Mouse (Mus musculus) cerebellum, adult (tissue): ENCODE results near the gene Rbm45.

Source experiments
- ATAC-seq: cut with Nextera tagmentation; 2 replicates; pipeline ENCODE4 v1.9.2; 2017; ENCODE audit warnings: mild to moderate bottlenecking, moderate library complexity, mixed read lengths; ENCODE audit not compliant: insufficient number of reproducible peaks, low FRiP score, low TSS enrichment

Gene Rbm45

GRCm38 (mm10) chr2:76369821-76370655 lies at the start of gene Rbm45:
TSS of gene Rbm45 (plus strand) at chr2:76369984.
- peak; percentile 93 for ATAC-seq

- no peak for ATAC-seq
Observed at GRCm38 (mm10) chr2:76320336-76320735, 49.4 kb upstream of the Rbm45 start.

DNA sequence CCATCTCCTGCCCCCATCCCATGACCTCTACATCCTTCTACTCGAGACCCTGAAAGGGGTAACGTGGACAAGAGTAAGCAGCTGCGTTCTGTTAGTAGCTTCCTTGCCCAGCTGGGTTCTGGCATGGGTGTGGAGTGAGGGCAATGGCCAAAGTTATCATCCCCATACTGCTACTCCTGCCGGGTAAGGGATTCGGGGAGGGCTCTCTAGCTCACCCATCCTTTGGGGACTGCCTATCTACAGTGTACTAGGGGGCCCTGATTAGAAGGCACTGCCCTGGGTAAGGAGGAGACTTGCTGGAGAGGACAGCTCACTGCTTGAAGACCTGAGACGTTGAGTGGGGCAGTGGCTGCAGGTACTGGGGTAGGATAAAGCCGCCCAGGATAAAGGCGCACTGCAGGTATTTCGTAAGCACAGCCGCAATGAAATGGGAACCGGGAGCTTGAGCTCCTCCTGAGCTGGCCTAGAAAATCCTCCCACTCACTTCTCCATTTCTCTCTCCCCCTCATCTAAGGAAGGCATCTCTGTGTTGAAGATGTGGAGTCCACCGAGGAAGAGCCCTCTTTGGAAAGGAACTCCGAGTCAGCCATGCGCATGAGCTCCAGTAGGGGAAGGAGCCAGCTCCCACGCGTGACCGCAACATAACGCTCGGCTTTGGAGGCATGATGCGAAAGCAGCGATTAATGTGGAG lies 46.5 kb upstream of the Rbm45 start:
- no peak for ATAC-seq

GRCm38 (mm10) chr2:76324463-76324862 lies 45.3 kb upstream of the Rbm45 start:
- ATAC-seq: no peak

GRCm38 (mm10) chr2:76326161-76326560 lies 43.6 kb upstream of the Rbm45 start:
- ATAC-seq: no peak

DNA sequence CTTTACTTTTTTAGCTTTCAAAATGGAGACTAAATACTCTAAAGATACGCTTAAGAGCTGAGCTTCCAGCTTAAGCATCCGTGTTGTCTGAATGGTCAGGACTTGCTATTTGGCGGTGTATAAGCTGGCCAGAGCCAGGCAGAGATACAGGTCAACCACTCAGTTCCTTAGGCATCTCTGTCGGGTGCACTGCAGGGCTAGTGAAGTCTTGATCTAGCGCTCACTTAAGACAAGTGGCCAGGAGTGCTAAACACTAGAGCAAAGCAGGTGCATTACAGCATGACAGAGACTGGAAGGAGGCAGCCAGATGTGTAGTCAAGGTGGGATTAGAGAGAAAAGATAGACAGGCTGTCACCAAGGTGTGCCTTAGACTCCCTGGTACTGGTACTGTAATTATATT lies 39.7 kb upstream of the Rbm45 start:
- no peak for ATAC-seq

DNA sequence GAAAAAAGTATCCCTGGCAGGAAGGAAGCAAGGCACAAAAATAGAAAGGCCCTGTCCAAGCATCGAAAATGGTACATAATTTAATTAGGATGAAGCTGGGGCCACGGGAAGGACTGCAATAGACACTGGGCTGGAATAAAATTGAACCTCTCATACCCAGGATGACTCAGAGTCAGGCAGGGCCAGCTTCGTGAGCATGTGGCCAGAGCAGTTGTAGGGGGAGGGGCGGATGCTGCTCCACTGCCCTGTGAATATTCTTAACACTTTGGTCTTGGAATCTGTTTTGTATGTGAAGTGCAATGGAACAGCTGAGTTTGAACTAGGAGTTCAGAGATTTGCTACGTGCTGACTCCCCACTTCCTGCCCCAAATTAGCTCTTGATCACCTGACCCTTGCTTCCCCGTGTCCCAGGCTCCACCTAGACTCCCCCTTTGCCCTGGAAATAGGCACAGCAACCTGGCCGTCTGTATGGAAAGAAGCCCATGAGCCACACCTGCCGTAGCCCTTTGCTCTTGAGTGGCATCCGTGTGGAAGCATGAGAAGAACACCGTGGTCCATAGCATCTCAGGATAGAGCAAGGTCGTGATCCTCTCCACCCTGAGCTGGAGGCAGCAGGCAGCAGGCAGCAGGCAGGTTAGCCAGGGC lies 37.5 kb upstream of the Rbm45 start:
- no peak for ATAC-seq

DNA sequence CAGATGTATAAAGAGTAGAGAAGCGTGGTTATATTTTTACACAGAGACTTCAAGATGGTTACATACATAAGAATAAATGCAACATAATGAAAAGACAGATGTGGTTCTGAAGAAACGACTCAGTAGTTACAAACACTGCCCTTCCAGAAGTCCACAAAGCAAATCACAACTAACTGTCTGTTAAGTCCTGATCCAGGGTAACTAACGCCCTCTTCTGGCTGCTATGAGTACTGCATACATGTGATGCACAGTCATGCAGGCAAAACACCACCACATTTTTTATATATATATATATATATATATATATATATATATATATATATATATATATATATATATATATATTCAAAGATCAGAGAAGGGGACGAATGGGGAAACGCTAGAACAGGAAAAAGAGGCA lies 35.2 kb upstream of the Rbm45 start:
- no peak for ATAC-seq

- peak; percentile 53; the same call in 1 of the 2 replicates for ATAC-seq
Observed at GRCm38 (mm10) chr2:76338215-76339156, 31.3 kb upstream of the Rbm45 start, which contains the start of gene Pde11a. TSS of gene Pde11a (minus strand) at chr2:76338774.

DNA sequence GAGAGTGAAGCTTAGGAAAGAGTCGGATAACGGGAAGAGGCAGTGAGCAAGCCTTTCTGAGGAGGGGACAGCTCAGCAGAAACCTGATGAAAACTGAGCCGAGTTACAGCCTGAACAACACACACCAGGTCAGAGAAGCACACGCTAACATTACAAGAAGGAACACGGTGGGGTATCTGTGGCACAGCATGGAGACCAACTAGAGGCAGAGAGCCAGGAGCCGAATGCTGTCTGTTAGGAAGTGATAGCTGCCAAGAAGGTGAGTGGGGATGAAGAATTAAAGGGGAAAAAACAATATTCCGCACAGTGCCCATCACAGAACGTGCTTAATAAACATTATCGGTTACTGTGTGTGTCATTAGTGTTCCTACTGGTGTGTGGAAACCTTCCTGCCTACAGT lies 27.6 kb upstream of the Rbm45 start:
- peak; percentile 26; the same call in 1 of the 2 replicates for ATAC-seq

DNA sequence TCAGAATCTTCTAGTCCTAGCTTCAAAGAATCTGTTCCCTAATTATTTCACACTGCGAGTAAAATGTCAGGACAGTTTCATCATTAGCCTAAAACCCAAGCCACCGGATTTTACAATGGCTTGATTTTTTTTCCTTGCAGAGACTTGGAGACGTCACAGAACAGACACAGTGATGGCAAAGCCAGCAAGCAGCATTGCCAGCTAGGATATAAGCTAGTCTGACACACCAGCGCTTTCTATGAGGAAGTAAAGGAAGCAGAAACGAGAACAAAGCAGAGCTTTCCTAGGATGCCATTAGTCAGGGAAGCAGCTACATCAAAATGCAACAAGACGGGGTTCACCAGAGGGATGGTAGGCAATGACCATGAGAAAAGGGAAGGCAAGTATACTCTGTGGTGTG lies 21.9 kb upstream of the Rbm45 start:
- ATAC-seq: no peak

- ATAC-seq: no peak
Observed at GRCm38 (mm10) chr2:76360226-76360625, 9.6 kb upstream of the Rbm45 start, which contains the start of gene Cyct. TSS of gene Cyct (minus strand) at chr2:76360450.

DNA sequence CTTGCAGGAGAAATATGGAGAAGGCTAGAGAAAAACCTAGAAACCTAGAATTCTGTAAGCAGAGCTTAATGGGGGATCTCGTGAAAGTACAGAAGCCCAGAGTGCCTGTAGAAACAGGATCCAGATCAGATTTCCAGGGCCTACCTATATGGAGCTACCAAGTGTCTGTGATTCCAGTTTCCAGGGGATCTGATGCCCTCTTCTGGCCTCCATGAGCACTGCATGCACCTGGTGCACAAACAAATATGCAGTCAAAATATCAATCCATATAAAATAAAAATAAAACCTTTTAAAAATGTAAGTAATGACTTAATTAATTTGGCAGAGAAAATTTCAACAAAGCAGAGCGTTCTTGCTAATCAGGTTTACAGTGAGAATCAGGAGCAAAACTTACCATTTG lies 7.7 kb upstream of the Rbm45 start:
- no peak for ATAC-seq

- ATAC-seq: no peak
Observed at GRCm38 (mm10) chr2:76365811-76366210, 4.0 kb upstream of the Rbm45 start.

DNA sequence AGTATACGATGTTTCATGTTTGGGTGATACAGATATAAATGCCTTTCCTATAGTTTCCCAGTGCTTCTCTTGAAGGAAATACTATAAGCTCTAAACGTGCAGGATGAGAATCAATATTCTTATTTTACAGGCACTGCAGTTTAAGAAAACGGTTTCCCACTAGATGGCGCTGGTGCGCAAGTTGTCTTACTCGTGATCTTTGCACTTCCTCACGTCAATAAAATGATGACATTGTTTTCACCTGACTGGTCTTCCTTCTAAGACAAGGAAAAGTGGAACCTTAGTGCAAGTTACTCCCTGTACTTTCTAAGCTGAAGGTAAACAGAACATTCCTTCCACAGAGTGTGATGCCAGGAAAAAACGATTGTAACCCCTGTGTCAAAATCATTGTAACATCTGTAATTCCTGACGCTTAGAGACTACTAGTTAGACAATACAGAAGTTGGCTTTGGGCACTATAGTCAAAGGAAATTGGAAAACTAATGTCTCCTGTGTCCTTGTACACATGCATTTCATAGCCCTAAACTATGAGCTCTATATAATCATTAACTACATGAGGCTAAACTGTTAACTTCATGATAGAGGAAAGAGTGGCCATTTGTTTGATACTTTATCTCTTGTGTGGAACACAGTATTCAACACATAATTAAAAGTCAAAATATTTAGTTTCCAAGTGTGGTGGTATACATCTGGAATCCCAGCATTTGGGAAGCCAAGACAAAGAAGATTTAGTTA lies 2.4 kb upstream of the Rbm45 start:
- ATAC-seq: no peak

GRCm38 (mm10) chr2:76368861-76369660 lies 723 bp upstream of the Rbm45 start:
- no peak for ATAC-seq

DNA sequence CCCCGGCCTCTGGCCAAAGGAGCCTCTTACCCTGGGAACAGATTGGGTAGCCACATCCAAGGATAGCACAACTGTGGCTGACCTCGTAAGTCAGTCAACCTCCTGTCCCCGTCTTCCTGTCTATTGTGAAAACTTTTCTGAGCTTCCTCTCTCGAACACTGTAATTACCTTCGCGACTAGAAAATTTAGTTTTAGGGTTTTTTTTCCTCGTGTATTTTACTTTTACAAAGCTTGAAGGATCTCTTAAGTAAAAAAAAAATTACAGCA lies 805 bp downstream of the Rbm45 start:
- no peak for ATAC-seq

DNA sequence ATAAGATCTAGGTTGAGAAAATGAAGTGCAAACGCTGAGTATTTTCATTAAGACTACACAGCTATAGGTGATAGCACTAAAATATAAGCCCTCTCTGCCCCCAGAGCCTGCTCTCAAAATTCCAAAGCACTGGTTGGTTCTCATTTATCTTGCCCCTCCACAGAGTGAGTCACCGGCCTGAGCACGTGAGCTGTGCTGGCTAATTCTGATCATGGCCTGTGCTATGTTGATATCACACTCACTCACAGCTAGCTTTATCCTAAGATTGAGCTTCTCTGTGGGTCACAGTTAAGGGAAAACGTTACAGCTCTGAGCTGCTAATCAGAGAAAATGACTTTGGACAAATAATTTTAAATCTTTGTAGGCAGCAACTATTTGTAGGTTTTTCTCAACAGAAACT lies 2.5 kb downstream of the Rbm45 start:
- ATAC-seq: no peak
